Mouse (Mus musculus) midbrain, embryonic 11.5 days (tissue): ENCODE measurements around the gene Slc9a6. TPM values are rescaled to one million over a fixed set of nuclear protein-coding genes. Genes with fewer than 3 reads are reported as not detected.

Source experiments
- ATAC-seq: fragments of 200-750 bp; cut with Nextera tagmentation; 2 replicates; pipeline ENCODE4 v1.8.0; 2017; ENCODE audit warnings: moderate TSS enrichment, moderate library complexity; ENCODE audit not compliant: low FRiP score
- DNase-seq: peaks from one replicate; pipeline ENCODE4 v3.0.0; 2015; ENCODE audit warnings: low spot score; ENCODE audit errors: missing footprints
- H3K27ac ChIP-seq: fragments of 300-500 bp; sonication (generic); 2 replicates; pipeline ENCODE4 v1.5.1; 2014; ENCODE audit warnings: low read depth, low read length
- H3K27me3 ChIP-seq: fragments of 300-500 bp; sonication (generic); 2 replicates; pipeline ENCODE4 v1.6.1; 2014; ENCODE audit warnings: mild to moderate bottlenecking, low read length, moderate library complexity, mixed read lengths; ENCODE audit not compliant: control insufficient read depth, insufficient read depth
- H3K36me3 ChIP-seq: fragments of 300-500 bp; sonication (generic); 2 replicates; pipeline ENCODE4 v1.6.1; 2014; ENCODE audit warnings: mild to moderate bottlenecking, low read length, moderate library complexity, mixed read lengths; ENCODE audit not compliant: control insufficient read depth, insufficient read depth
- H3K4me1 ChIP-seq: fragments of 300-500 bp; sonication (generic); 2 replicates; pipeline ENCODE4 v1.6.1; 2014; ENCODE audit warnings: low read length; ENCODE audit not compliant: control insufficient read depth, insufficient read depth
- H3K4me2 ChIP-seq: fragments of 300-500 bp; sonication (generic); 2 replicates; pipeline ENCODE4 v1.6.1; 2014; ENCODE audit warnings: mild to moderate bottlenecking, moderate library complexity
- H3K4me3 ChIP-seq: fragments of 300-500 bp; sonication (generic); 2 replicates; pipeline ENCODE4 v1.5.1; 2014; ENCODE audit warnings: low read depth, low read length
- H3K9ac ChIP-seq: fragments of 300-500 bp; sonication (generic); 2 replicates; pipeline ENCODE4 v1.6.1; 2014; ENCODE audit warnings: low read length
- H3K9me3 ChIP-seq: fragments of 300-500 bp; sonication (generic); 2 replicates; pipeline ENCODE4 v1.6.1; 2016; ENCODE audit warnings: low read length; ENCODE audit not compliant: control insufficient read depth
- WGBS: fragments of 180-500 bp; shearing (Covaris S2); extraction: QIAGEN DNeasy Blood & Tissue Kit; methylation state at CpG from one replicate; pipeline ENCODE4 v1.1.7; 2014; 5-methylcytosine and 5-hydroxymethylcytosine counted together
- polyA plus RNA-seq: library from polyadenylated mRNA; unstranded; fragments of >200 nt; fragmentation: Nextera tagmentation; extraction: Ambion mirVana; gene quantifications from 2 replicates; pipeline ENCODE4 v1.2.1, GENCODE M21; 2014

Gene Slc9a6
- polyA plus RNA-seq, 1 experiment from 2014 or later: 15.6 TPM

- Histone ChIP-seq H3K36me3 (no peaks in the 10 kb centered on the region), H3K27me3 (no peaks in the 10 kb centered on the region), H3K9ac (peak overlapping the region; percentile 68), H3K4me3 (peak overlapping the region; percentile 48), H3K9me3 (no peaks in the 10 kb centered on the region), H3K27ac (no peak overlapping the region; the same call in 1 of the 2 replicates), H3K4me1 (peaks cover 2% of the 10 kb centered on the region; the same call in 1 of the 2 replicates), H3K4me2 (peak overlapping the region; percentile 55)
- ATAC-seq (peak; percentile 33; the same call in 1 of the 2 replicates), DNase-seq (peak; percentile 92)
- 18% methylated on average over 13 of the region's 13 CpGs for WGBS
Measured at GRCm38 (mm10) chrX:56610318-56610694, 749 bp downstream of the Slc9a6 start.

GRCm38 (mm10) chrX:56615236-56615635 is 5.7 kb downstream of the Slc9a6 start:
- 88% methylated on average over 2 of the region's 2 CpGs for WGBS
- no peak for ATAC-seq

DNA sequence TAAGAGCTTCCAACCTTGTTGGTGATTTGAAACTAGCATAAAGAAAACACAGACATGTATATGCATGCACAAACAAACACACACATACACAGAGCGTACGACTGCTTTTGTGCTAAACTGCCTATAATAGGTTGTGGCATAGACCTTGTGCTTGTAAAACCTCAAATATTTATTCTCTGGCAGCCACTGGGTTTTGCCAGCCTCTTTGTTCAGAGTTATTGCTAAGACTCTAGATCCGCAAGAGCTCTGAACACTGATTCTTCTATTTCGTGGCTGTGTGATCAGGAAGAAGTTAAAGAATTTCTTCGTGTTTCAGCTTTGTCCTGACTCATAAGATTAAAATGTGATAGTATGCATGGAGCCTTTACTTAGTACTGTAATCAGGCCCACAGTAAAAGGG is 26.6 kb downstream of the Slc9a6 start:
- Histone ChIP-seq H3K9ac (no peak overlapping the region), H3K4me1 (no peaks in the 10 kb centered on the region), H3K4me3 (no peak overlapping the region), H3K27me3 (no peaks in the 10 kb centered on the region), H3K27ac (no peak overlapping the region), H3K4me2 (no peak overlapping the region), H3K9me3 (no peaks in the 10 kb centered on the region), H3K36me3 (no peaks in the 10 kb centered on the region)
- ATAC-seq (no peak), DNase-seq (no peak)
- 81% methylated on average over 5 of the region's 5 CpGs for WGBS

More at GRCm38 (mm10) chrX:56615236-56615635, 5.7 kb downstream of the Slc9a6 start:
- Histone ChIP-seq H3K27ac (no peak overlapping the region), H3K4me2 (no peak overlapping the region), H3K4me1 (peaks cover 2% of the 10 kb centered on the region; the same call in 1 of the 2 replicates), H3K9ac (no peak overlapping the region), H3K36me3 (no peaks in the 10 kb centered on the region), H3K4me3 (no peak overlapping the region), H3K27me3 (no peaks in the 10 kb centered on the region), H3K9me3 (no peaks in the 10 kb centered on the region)
- DNase-seq: no peak

- Histone ChIP-seq H3K9ac (no peak overlapping the region), H3K4me2 (no peak overlapping the region), H3K27ac (no peak overlapping the region), H3K27me3 (no peaks in the 10 kb centered on the region), H3K36me3 (no peaks in the 10 kb centered on the region), H3K9me3 (no peaks in the 10 kb centered on the region), H3K4me3 (no peak overlapping the region), H3K4me1 (no peaks in the 10 kb centered on the region)
- ATAC-seq (no peak), DNase-seq (no peak)
- 0% methylated on average over 1 of the region's 1 CpGs for WGBS
Measured at GRCm38 (mm10) chrX:56640066-56640465, 30.5 kb downstream of the Slc9a6 start.

DNA sequence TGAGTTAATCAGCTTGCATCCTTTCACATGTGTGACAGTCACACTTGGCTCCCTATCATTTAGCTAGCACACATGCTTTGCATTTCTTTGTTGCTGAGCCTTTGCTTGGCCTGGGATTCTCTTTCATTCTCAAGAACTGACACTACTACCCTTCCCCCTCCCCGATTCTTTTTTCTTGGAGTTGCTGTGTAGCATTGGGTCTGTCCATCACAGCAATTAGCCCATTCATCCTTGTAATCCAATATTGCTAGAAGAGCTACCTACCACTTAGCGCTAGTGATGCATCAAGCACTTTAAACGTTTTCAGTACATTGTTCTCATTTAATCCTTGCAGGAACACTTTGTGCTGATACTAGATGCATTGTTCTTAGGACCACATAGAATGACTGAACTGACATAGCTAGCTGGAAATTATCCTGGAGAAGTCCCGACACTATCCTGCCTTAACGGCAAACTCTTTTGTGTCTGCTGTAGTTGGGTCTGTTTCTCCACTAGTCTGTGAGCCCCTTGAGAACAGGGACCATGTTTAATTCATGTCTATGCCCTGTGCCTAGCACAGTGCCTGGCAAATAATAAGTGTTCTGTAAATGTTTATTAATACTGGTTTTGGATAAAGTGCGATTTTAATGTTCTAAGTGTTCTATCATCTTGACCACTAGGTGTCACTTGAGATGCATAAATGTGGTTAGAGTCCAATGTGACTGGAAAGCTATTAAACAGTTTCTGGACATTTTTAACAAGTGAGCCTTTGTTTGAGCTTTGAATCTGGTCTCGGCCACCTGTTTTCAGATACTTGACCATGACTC is 40.2 kb downstream of the Slc9a6 start:
- Histone ChIP-seq H3K4me1 (no peaks in the 10 kb centered on the region; the same call in 1 of the 2 replicates), H3K4me2 (no peak overlapping the region), H3K4me3 (no peak overlapping the region), H3K9ac (no peak overlapping the region), H3K36me3 (no peaks in the 10 kb centered on the region), H3K27ac (no peak overlapping the region), H3K27me3 (no peaks in the 10 kb centered on the region), H3K9me3 (no peaks in the 10 kb centered on the region)
- 35% methylated on average over 7 of the region's 7 CpGs for WGBS
- DNase-seq (peak; percentile 86), ATAC-seq (peak; percentile 52)

DNA sequence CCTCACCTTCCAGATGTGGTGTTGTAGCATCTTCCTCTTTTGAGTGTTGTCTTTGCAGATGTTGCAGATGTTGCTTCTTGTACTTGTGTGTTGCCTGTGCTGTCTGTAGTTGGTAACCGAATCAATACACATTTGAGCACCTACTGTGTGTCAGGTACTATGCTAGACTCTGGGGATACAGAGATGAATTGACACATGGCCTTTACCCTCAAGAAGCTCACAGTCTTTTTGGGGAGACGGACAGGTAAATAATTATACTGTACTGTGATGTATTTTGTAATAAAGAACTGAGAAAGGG is 40.7 kb downstream of the Slc9a6 start:
- Histone ChIP-seq H3K36me3 (no peaks in the 10 kb centered on the region), H3K9ac (no peak overlapping the region), H3K27ac (no peak overlapping the region), H3K9me3 (no peaks in the 10 kb centered on the region), H3K4me2 (no peak overlapping the region), H3K27me3 (no peaks in the 10 kb centered on the region), H3K4me1 (no peaks in the 10 kb centered on the region; the same call in 1 of the 2 replicates), H3K4me3 (no peak overlapping the region)
- no peak for ATAC-seq
- no peak for DNase-seq
- 81% methylated on average over 2 of the region's 2 CpGs for WGBS

- no peaks in the 10 kb centered on the region for H3K36me3 ChIP-seq
- DNase-seq (no peak), ATAC-seq (no peak)
- no peaks in the 10 kb centered on the region; the same call in 1 of the 2 replicates for H3K4me1 ChIP-seq
- H3K9ac ChIP-seq: no peak overlapping the region
- H3K9me3 ChIP-seq: no peaks in the 10 kb centered on the region
- H3K27ac ChIP-seq: no peak overlapping the region
- no peak overlapping the region for H3K4me2 ChIP-seq
- no peak overlapping the region for H3K4me3 ChIP-seq
- 61% methylated on average over 6 of the region's 6 CpGs for WGBS
- no peaks in the 10 kb centered on the region for H3K27me3 ChIP-seq
Measured at GRCm38 (mm10) chrX:56650885-56651284, 41.3 kb downstream of the Slc9a6 start.

- no peaks in the 10 kb centered on the region for H3K4me1 ChIP-seq
- no peak overlapping the region for H3K9ac ChIP-seq
- ATAC-seq (no peak), DNase-seq (no peak)
- WGBS: 71% methylated on average over 7 of the region's 7 CpGs
- no peaks in the 10 kb centered on the region for H3K27me3 ChIP-seq
- H3K36me3 ChIP-seq: no peaks in the 10 kb centered on the region
- no peak overlapping the region for H3K4me2 ChIP-seq
- H3K9me3 ChIP-seq: no peaks in the 10 kb centered on the region
- H3K27ac ChIP-seq: no peak overlapping the region
- H3K4me3 ChIP-seq: no peak overlapping the region
Measured at GRCm38 (mm10) chrX:56651738-56652137, 42.2 kb downstream of the Slc9a6 start.

DNA sequence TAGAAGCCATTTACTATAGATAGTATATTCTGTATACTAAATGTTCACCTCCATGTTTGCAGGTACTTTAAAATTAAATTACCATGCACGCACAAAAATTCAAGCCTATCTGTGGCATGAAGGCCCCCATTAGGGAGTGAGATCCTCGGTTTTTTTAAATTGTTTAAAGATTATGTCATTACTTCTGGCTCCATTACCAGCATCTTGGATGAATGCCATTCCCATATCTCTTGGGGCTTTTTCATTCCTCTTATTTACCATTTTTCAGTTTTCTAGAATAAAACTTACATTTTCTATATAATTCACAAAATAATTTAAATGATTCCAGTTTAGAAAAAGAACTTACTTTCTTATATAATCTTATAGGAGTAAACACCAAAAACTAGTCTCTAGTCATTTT is 46.1 kb downstream of the Slc9a6 start:
- H3K4me1 ChIP-seq: peaks cover 5% of the 10 kb centered on the region; the same call in 1 of the 2 replicates
- DNase-seq (no peak), ATAC-seq (no peak)
- H3K9me3 ChIP-seq: no peaks in the 10 kb centered on the region
- no peaks in the 10 kb centered on the region for H3K27me3 ChIP-seq
- no peak overlapping the region for H3K9ac ChIP-seq
- no peak overlapping the region for H3K27ac ChIP-seq
- no peaks in the 10 kb centered on the region for H3K36me3 ChIP-seq
- 83% methylated on average over 2 of the region's 2 CpGs for WGBS
- H3K4me2 ChIP-seq: no peak overlapping the region
- H3K4me3 ChIP-seq: no peak overlapping the region
